Comparison of ENCODE assay signal across 8 mouse cellular contexts in the genomic region with DNA sequence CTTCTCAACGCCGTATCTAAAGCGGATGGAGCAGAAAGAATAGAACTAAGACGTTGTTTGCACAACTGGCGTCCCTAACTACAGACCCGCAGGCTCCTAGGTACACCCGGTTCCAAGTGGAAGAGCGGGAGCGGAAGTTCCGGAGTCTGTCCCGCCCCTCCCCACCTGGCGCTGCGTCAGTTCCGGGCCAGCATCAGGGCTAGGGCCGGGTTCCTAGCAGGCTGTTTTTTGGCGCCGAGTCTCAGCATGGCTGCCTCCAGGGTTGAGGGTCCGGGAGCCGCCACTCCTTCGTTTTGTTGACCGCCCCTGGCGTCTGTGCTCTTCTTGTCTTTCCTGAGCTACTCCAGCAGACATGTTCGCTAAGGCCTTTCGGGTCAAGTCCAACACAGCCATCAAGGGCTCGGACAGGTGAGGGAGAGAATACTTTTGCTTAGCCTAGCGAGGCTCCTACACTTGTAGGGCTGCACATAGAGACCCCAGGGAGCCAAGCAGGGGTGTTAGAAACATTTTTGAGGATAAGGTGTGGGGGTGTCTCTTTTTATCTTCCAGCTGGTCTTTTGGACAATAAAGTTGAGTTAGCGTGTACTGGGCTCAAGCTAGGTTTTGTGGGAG. TPM values are rescaled to one million over a fixed set of nuclear protein-coding genes. Genes with fewer than 3 reads are reported as not detected.
DNase-seq lines count a peak whose midpoint lies in the region; ATAC-seq and TF ChIP-seq lines count a peak whose summit lies in the region.

Eif2d (plus strand) TSS at position 164 of the 612 bp plus-strand sequence.

- peak; percentile 78; the same call in 1 of the 2 replicates for TF ChIP-seq POLR2A in bone marrow, adult 2 months (IDR thresholded peaks at IDR 0.05; ENCODE audit: borderline replicate concordance, control insufficient read depth, low read depth, low read length)
- peak; percentile 69 for TF ChIP-seq POLR2A in embryonic fibroblast, embryonic 13.5 days (IDR thresholded peaks at IDR 0.05; ENCODE audit: low read depth, low read length)

- peak; percentile 89 for DNase-seq in 416B (ENCODE audit: low read depth)
- peak; percentile 83 to 84 for DNase-seq in heart, adult 9 months (ENCODE audit: low spot score in 2 of 2)
- peak; percentile 85 to 93 for DNase-seq in spleen, postnatal 4 days (ENCODE audit: low spot score in 2 of 2)

- no peak for TF ChIP-seq CTCF in bone marrow, adult 2 months (IDR thresholded peaks at IDR 0.05; ENCODE audit: control insufficient read depth, insufficient read depth, low read length)
- TF ChIP-seq CTCF in embryonic fibroblast, embryonic 13.5 days (IDR thresholded peaks at IDR 0.05; ENCODE audit: borderline replicate concordance, insufficient read depth, low read length) = no peak

- peak within 1 kb of the TSS; percentile 86 for H3K4me2 ChIP-seq in kidney, embryonic 14.5 days (replicated peaks; ENCODE audit: low read depth, low read length)
- H3K4me2 ChIP-seq in limb, embryonic 15.5 days = peak within 1 kb of the TSS; percentile 67

- peak within 1 kb of the TSS; percentile 81 for H3K4me3 ChIP-seq in bone marrow, adult 2 months (replicated peaks; ENCODE audit: control insufficient read depth, low read depth, low read length)
- peak within 1 kb of the TSS; percentile 98 for H3K4me3 ChIP-seq in embryonic fibroblast, embryonic 13.5 days (ENCODE audit: insufficient read depth, low read length)
- H3K4me3 ChIP-seq in kidney, embryonic 14.5 days (ENCODE audit: low read length) = peak within 1 kb of the TSS; percentile 87
- H3K4me3 ChIP-seq in limb, embryonic 15.5 days = peak within 1 kb of the TSS; percentile 82

- H3K36me3 ChIP-seq in kidney, embryonic 14.5 days (ENCODE audit: control insufficient read depth, insufficient read depth, low read length) = peaks cover 2% of the 10 kb centered on the region; the same call in 1 of the 2 replicates
- H3K36me3 ChIP-seq in limb, embryonic 15.5 days = peaks cover 3% of the 10 kb centered on the region

- ATAC-seq in kidney, embryonic 14.5 days (ENCODE audit: low FRiP score, low TSS enrichment) = peak; percentile 98
- peak; percentile 88 for ATAC-seq in limb, embryonic 15.5 days (ENCODE audit: insufficient number of reproducible peaks, low FRiP score, low TSS enrichment, low read depth)
- peak; percentile 83 for ATAC-seq in monocyte, adult 5-6 weeks (replicated peaks; ENCODE audit: insufficient number of reproducible peaks, low FRiP score, low TSS enrichment, poor library complexity, severe bottlenecking)

- H3K4me1 ChIP-seq in bone marrow, adult 2 months (ENCODE audit: control insufficient read depth, insufficient read depth, low read length) = no peaks in the 10 kb centered on the region; the same call in 1 of the 2 replicates
- no peaks in the 10 kb centered on the region for H3K4me1 ChIP-seq in embryonic fibroblast, embryonic 13.5 days (ENCODE audit: control insufficient read depth, insufficient read depth, low read length)
- peaks cover 9% of the 10 kb centered on the region for H3K4me1 ChIP-seq in kidney, embryonic 14.5 days (ENCODE audit: control insufficient read depth, insufficient read depth, low read length)
- H3K4me1 ChIP-seq in limb, embryonic 15.5 days = peaks cover 8% of the 10 kb centered on the region

- WGBS in bone marrow, adult 2 months = 1% methylated on average over 27 of the region's 27 CpGs
- WGBS in kidney, embryonic 14.5 days = under 1% methylated on average over 27 of the region's 27 CpGs
- under 1% methylated on average over 27 of the region's 27 CpGs for whole genome bisulfite sequencing in limb, embryonic 15.5 days

- H3K9ac ChIP-seq in kidney, embryonic 14.5 days (ENCODE audit: low read depth, low read length) = peak within 1 kb of the TSS; percentile 75
- H3K9ac ChIP-seq in limb, embryonic 15.5 days = peak within 1 kb of the TSS; percentile 67

- no peaks in the 10 kb centered on the region for H3K9me3 ChIP-seq in kidney, embryonic 14.5 days (ENCODE audit: control insufficient read depth, low read length)
- no peaks in the 10 kb centered on the region for H3K9me3 ChIP-seq in limb, embryonic 15.5 days

- H3K27ac ChIP-seq in bone marrow, adult 2 months (ENCODE audit: control insufficient read depth, insufficient read depth, low read depth, low read length, poor library complexity) = no peak within 1 kb of the TSS
- no peak within 1 kb of the TSS for H3K27ac ChIP-seq in embryonic fibroblast, embryonic 13.5 days (ENCODE audit: insufficient read depth, low read length)
- 0 out of 2 replicates have a peak within 1 kb of the TSS, but pooled peaks have one; percentile 37 for H3K27ac ChIP-seq in kidney, embryonic 14.5 days (ENCODE audit: low read depth, low read length)
- peak within 1 kb of the TSS; percentile 77 for H3K27ac ChIP-seq in limb, embryonic 15.5 days

- H3K27me3 ChIP-seq in kidney, embryonic 14.5 days (ENCODE audit: control insufficient read depth, insufficient read depth, low read length) = no peaks in the 10 kb centered on the region
- no peaks in the 10 kb centered on the region for H3K27me3 ChIP-seq in limb, embryonic 15.5 days

RNA-seq across cellular contexts. Expression of gene Eif2d, which starts in this region (rescaled TPM):
- polyA plus RNA-seq in bone marrow, adult 2 months (2011; ENCODE audit: insufficient read depth, insufficient read length, low replicate concordance, missing spikeins) = 18.9 and 25.3 TPM in 2 replicates
- 46.7 and 46.9 TPM in 2 replicates for polyA plus RNA-seq in embryonic fibroblast, embryonic 13.5 days (2011; ENCODE audit: insufficient read length, low read depth, missing spikeins)
- polyA plus RNA-seq in kidney, embryonic 14.5 days (2014; fragmentation: Nextera tagmentation; extraction: Ambion mirVana) = 51.7 and 67.9 TPM in 2 replicates
- 60.5 and 61.4 TPM in 2 replicates for polyA plus RNA-seq in limb, embryonic 15.5 days (2015; fragmentation: Nextera tagmentation; extraction: Ambion mirVana)
- total RNA-seq in monocyte, adult 5-6 weeks (2017) = 4.0 to 11.8 TPM (median 9.0 TPM) in 3 replicates

Comparison
In these comparisons a context has a peak if more than half of its experiments do, and no peak if none do; other contexts are left out.
1. H3K27ac ChIP-seq: peak in kidney, embryonic 14.5 days (single experiment) and limb, embryonic 15.5 days (single experiment); none in bone marrow, adult 2 months (single experiment) and embryonic fibroblast, embryonic 13.5 days (single experiment).
2. Peak in every context shown above with its lines, with median percentiles within 50 percentile points of each other: DNase-seq, H3K4me3 ChIP-seq and ATAC-seq.